Mouse (Mus musculus): Measurements from ENCODE around the gene Man2a1.

DNA sequence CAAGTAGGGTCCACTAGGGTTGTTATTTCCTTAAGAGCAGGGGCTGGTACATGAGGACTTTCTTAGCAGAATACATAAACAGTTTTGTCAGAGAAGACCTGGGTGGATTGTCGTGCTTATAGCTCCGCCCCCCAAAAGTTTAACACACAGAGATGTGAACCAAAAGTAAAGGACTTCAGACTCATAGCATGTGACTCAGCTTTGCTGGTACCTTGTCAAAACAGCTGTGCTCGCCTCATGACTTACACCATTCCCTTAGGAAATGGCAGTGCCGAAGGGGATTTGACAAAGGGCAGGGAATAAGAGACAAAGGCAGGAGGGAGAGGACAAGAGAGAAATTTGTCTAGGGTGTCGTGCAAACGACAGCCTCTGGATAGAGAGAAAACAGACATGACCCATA is 166.0 kb downstream of the Man2a1 start:
- TF ChIP-seq POLR2A (IDR thresholded peaks at IDR 0.05; ENCODE audit: extremely low read depth, insufficient read depth, low read length) (no peak), CTCF (IDR thresholded peaks at IDR 0.05; ENCODE audit: low read depth, low read length) (no peak)
